Mouse (Mus musculus): ENCODE results near the gene Clec2i.
"Not testable (repeated sequence)": the region's sequence is repeated elsewhere in the genome, so short reads cannot be mapped to it uniquely, and the experiment has no call there.

The Clec2i gene

DNA sequence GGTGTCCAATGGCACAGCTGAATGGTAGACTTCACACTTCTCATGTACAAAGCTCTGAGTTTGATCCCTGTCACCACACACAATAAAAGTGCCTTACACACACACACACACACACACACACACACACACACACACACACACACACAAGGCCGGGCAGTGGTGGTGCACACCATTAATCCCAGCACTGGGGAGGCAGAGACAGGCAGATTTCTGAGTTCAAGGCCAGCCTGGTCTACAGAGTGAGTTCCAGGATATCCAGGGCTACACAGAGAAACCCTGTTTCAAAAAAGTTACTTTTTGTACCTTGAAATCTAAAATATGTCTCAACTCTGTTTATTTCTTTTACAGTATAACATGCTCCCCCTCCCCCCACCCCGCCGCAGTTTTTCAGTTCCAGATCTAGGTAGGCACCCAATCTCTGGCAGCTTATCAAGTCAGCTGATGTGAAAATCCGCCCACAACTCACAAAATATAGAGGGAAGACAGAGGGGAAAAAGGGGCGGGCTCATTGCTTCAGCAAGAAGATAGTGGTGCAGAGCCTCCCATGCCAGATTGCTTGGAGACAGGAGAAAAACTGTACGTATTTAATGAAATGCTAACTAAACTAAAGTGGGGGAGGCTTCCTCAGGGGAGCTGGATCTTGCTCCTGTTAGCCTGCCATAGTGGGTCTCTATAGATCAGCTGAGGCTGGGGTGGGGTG is at the start of gene Clec2i:
TSS of gene Clec2i (plus strand) at position 498 of the 700 bp plus-strand sequence.
- not testable (repeated sequence) for ATAC-seq (ENCODE audit: insufficient number of reproducible peaks, low FRiP score, low TSS enrichment)

DNA sequence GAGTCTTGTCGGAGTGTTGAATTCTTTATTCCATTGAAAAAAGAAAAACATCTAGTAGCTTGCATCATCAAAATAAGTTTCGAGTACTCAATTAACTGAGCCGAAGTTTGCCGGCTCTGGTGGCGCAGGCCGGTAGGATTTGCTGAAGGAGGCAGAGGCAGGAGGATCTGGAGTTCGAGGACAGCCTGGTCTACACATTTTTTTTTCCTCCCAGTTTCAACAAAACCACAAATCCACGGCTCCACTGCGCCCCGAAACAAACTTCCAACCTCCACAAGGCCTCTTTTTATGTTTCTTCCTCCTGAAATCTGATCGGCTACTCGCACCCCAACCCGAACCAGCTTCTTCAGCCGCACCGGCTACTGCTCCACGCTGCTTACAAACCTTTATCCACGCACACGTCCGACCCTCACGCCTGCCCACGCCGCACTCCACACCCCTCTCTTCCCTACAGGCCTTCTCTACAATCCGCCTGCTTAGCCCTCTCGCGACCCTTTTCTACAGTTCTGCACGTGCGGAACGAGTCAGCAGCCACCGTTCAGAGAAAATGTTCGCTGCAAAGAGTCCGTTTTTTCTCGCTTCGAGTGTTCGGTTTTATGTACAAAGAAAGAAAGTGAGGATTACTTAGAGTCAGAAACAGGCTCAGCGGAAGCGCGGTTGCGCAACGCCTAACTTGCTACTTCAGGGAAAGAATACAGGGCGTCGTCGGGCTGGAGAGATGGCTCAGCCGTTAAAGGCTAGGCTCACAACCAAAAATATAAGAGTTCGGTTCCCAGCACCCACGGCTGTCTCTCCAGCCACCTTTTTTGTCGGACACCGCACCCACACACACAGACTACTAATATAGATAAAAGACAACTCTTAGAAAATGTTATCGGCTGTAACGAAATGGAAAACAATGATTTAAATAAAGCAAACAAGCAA is 48.8 kb upstream of the Clec2i start:
- 0 out of 2 replicates have a peak, but pooled peaks have one; percentile 9 for ATAC-seq (ENCODE audit: insufficient number of reproducible peaks, low FRiP score, low TSS enrichment)

DNA sequence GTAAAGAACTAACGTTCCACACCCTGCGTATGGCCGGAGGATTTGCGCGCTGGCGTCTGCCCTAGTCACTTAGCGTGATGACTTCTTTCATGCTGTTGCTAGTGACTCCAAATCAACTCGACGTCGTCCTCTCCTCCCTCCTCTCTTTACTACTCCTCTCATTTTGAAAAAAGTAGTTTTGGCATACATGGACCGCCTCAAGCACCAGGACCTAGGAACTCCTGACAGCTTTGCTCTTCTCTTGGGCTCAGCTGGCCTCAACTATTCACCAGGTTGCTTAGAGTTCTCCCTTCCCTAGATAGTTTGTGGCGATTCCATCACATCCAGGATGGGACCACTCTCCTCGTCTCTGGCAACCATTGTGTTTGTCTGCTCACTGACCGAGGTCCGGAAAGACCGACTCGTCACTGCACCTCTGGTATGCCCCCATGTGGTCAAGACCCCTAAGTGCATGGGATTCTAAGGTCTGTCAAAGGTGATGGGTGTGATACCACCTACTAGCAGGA is 48.1 kb upstream of the Clec2i start:
- ATAC-seq (ENCODE audit: insufficient number of reproducible peaks, low FRiP score, low TSS enrichment), result peak; percentile 23

DNA sequence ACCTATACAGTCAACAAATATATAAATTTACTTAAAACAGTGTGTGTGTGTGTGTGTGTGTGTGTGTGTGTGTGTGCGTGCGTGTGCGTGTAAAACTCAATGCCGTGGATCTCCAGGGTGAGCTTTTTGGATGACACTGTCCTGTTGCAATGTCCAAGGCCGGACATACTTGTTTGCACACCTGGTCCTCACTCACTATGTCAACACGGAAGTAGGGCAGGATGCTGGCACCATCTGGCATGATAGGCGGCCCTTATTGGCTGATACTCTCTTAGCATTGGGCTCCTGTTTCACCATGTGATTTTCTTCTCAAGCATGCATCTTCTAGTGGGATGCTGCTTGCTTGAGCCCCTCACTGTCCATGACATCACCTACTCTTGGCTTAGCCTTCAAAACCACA is 47.5 kb upstream of the Clec2i start:
- no peak for ATAC-seq (ENCODE audit: insufficient number of reproducible peaks, low FRiP score, low TSS enrichment)

DNA sequence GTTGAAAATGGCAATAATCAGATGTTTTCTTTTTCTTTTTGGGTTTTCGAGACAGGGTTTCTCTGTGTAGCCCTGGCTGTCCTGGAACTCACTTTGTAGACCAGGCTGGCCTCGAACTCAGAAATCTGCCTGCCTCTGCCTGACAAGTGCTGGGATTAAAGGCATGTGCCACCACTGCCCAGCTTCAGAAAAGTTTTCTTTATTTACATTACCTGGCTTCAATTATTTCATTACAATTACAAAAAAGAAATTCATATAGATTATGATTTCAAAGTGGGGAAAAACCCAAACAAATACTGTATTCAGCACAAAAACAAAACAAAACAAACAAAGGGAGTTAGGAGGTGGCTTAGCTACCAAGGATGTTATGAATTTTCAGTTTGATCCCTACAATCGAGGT is 46.7 kb upstream of the Clec2i start:
- not testable (repeated sequence) for ATAC-seq (ENCODE audit: insufficient number of reproducible peaks, low FRiP score, low TSS enrichment)

DNA sequence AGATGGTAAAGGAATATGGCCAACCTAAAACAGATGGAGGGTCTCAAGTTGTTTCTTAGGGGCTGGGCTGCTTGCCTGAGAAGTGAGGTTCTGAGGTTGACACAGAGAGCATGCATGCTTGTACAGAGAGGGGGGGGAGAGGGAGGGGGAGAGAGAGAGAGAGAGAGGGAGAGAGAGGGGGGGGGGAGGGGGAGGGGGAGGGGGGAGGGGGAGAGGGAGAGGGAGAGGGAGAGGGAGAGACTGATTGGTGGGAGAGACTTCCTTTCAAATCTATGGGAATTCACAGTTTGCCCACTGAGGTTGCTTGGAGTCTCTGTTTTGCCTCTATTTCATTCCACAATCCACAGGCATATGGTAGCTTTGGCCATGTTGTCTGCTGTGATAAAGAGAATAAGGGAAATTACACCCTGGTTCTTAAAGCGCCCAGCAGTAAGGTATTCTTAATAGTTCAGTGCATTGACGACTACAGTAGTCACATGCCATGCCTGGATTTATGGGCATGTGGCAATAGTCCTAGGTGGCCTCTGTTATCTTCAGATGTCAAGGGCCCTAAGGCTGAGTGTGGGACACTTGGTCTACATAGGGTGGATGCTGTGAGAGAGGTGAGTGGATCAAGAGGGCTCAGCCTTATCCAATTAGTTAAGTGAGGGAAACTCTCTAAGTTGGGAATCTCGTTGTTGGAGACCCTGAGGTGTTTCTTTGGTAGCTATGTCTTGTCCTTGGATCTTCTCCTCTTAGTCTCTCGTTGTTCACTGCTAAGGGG is 45.9 kb upstream of the Clec2i start:
- ATAC-seq (ENCODE audit: insufficient number of reproducible peaks, low FRiP score, low TSS enrichment), result no peak

DNA sequence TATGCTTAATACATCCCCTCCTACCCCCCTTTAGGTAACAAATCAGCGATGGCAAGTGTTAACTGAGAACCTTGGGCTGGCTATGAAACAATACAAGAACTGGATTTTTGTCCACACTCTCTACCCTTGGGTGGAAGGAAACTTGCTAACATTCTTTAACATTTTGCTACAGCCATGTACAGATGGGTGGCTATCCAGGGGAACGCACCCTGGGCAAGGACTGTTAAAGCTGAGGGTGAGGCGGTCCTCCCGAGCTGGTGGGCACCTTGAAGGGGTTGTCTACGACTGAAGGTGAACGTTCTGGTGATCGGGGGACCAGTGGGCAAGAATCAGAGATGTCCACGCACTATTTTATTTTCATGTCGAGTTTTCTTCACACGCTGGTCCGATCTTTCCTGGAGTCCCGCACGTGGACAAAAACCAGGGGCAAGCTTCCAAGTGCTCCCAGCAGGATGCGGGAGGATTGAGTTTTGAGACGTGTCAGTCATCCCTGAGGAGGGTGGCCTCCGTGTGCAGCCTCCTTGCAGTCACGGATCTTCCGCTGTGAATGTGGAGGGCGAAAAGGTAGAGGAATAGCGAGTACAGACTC is 44.9 kb upstream of the Clec2i start:
- no peak for ATAC-seq (ENCODE audit: insufficient number of reproducible peaks, low FRiP score, low TSS enrichment)

DNA sequence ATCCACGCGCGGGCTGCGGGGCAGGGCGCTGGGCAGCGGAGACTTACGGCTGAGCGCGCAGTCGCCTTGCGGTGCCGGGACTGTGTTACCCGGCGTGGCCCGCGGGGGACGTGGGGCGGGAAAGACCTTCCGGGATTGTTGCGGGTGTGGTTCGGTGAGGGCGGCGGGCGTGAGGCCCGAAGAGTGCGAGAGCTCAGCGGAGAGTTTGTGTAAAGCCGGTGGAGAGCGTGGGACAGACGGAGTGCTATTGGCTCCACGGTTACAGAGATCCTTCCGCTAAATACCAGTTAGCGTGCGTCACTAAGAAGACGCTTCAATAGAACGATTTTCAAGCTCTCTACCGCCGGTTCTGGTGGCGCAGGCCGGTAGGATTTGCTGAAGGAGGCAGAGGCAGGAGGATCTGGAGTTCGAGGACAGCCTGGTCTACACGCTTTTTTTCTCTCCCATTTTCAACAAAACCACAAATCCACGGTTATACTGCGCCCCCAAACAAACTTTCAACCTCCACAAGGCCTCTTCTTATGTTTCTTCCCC is 44.4 kb upstream of the Clec2i start:
- peak; percentile 78 for ATAC-seq (ENCODE audit: insufficient number of reproducible peaks, low FRiP score, low TSS enrichment)

DNA sequence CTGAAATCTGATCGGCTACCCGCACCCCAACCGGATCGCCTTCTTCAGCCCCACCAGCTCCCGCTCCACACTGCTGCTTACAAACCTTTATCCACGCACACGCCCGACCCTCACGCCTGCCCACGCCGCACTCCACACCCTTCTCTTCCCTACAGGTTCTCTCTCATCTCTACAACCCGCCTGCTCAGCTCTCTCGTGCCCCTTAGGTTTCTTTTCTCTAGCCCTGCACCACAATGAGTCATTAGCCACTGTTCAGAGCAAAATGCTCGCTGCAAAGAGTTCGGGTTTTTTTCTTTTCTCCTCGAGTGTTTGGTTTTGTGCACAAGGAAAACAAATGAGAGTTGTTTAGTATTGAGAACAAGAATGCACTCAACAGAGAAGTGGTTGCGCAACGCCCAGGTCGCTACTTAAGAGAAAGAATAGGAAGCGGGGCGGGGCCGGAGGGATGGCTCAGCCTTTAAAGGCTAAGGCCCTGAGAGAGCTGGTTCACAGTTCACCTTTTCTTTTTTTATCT is 43.9 kb upstream of the Clec2i start:
- peak; percentile 41 for ATAC-seq (ENCODE audit: insufficient number of reproducible peaks, low FRiP score, low TSS enrichment)

DNA sequence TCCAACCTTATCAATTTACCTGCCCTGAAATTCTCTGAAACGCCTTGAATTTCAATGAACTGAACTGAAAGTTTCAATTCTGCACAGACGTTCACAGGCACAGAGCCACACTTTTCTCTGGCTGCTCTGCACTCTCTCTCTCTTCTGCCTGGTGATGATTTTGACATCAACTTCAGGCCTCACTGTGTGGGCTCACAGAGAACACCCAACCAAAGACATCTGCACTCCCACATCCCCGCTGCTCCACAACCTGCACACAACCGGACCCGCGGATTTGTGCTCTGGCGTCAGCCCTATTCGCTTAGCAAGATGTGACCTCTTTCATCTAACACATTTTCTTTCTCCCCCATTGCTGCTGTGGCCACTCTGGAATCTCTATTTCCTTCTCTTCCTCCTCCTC is 43.3 kb upstream of the Clec2i start:
- ATAC-seq (ENCODE audit: insufficient number of reproducible peaks, low FRiP score, low TSS enrichment), result no peak

DNA sequence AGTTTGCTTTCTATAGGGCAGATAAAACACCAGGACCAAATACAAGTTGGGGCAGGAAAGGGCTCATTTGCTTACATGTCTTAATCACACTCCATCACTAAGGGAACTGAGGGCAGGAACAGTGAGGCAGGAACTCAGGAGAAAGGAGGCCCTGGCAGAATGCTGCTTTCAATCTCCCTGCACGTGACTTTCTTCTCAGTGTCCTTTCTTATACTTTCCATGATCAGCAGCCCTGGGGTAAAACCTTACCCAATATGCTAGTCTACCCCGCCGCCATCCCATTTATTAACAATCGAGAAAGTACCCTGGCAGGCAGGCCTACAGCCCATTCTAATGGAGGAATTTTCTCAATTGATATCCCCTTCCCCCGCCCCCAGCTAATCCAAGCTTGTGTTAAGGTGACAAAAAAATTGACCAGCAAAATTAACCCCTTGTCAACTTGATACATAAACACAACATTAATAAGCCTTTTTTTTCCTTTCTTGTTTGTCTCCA is 42.8 kb upstream of the Clec2i start:
- no peak for ATAC-seq (ENCODE audit: insufficient number of reproducible peaks, low FRiP score, low TSS enrichment)

DNA sequence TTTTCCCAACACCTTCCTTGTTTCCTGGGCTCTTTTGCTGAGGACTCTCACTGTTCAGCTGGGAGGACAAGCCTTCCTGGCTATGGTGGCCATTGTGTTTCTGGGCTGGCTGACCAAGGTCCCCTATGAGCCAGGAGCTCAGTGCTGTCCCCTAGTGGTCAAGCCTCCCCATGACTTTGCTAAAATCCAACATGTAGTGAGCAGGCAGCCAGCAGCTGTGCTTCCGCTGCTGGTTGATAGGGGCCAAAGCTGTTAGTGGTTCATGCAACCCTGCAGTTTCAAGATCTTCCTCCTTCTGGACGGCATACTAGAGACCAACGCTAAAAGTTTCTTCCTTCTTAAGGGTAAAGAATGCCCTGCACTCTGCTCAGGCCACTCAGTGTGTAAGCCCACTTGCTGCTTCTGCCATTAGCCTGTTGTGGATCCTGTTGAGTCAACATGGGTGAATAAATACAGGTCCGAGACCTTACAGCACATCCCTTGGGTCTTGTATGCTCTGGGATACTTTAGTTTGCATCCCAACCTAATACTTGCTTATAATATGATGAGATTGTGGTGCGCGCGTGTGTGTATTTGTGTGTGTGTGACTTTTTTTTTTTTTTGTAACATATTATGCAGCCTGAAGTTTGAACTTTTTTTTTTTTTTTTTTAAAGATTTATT is 41.9 kb upstream of the Clec2i start:
- no peak for ATAC-seq (ENCODE audit: insufficient number of reproducible peaks, low FRiP score, low TSS enrichment)

DNA sequence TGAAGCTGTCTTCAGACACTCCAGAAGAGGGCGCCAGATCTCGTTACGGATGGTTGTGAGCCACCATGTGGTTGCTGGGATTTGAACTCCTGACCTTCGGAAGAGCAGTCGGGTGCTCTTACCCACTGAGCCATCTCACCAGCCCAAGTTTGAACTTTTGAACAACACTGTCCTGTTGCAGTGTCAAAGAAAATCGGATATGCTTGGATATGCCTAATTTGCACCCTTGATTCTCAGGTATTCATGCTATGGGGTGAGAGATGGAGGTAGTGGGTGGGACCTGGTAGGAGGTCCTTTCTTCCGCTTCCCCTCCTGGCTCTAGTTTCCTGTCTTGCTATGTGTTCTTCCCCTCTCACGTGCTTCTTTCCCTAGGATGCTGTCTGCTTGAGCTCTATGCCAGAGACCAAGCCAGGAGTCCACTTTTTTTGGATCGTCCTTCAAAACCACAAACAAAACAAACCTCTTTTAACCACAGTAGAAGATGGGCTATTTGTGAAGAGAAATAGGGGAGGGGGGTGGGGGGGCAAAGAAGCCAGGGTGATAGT is 41.3 kb upstream of the Clec2i start:
- ATAC-seq (ENCODE audit: insufficient number of reproducible peaks, low FRiP score, low TSS enrichment), result no peak

DNA sequence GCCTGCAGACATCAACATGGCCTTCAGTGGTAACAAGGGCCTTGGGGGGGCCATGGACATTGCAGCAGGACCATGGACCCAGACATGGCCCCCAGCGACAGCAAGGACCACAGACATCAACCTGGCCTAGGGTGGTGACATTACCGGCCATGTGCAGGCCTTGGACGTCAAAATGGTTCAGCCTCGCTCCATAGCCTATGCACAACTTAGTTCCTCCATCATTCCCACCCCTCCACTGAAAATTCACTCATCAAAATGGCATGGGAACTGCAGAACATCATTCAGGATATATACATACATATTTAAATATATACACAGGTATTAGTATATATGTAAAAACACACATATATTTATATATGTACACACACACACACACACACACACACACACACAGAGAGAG is 40.0 kb upstream of the Clec2i start:
- no peak for ATAC-seq (ENCODE audit: insufficient number of reproducible peaks, low FRiP score, low TSS enrichment)

DNA sequence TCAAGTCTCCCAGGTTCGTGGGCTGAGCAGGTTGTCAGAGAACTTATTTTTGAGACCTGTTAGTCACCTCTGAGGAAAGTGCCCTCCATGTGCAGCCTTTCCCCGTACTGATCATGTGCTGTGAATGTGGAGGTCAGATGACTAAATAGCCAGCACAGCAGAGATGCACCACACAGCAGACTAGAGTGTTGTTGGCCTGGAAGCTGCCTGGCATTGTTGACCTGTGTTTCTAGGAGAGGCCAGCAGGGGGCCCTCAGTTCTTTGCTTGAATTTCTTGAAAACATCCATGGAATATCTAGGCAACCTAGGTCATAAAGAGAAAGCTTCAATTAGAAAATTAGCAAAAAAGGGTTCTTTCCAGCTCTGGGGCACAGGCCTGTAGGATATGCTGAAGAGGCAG is 37.5 kb upstream of the Clec2i start:
- ATAC-seq (ENCODE audit: insufficient number of reproducible peaks, low FRiP score, low TSS enrichment), result no peak

DNA sequence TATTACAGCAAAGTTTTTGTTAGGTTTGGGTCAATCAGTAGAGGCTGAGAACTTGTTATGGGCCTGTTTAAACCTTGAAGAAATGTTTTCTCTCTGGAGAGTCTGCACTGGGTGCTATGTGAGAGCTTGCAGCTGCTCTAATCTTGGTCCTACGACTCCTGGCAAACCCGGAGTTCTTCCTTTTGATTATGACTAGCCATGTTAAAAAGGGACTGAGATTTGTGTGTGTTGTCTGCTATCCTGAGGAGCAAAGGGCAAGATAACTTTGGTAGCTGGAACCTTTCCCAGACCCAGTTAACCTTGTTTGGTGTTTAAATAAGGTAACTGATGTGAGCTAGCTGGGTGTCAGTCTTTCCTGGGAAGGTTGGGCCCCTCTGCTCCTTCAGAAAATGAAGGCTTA is 36.7 kb upstream of the Clec2i start:
- ATAC-seq (ENCODE audit: insufficient number of reproducible peaks, low FRiP score, low TSS enrichment), result no peak

DNA sequence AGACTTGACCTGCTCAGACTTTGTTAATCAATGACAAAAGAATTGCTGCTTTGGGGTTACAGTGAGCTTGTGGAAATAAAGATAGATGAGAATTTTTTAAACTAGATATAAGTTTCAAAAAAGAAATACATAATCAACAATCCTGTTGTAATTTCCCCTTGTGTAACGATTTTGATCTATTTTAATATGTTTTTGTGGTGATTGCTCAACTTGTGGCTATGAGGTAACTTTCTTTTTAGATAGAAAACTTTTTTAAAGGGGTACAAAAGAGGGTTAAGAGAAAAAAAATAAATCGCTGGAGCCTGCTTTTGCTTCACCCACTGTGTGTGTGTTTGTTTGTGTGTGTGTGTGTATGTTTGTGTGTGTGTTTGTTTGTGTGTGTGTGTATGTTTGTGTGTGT is 36.2 kb upstream of the Clec2i start:
- no peak for ATAC-seq (ENCODE audit: insufficient number of reproducible peaks, low FRiP score, low TSS enrichment)

DNA sequence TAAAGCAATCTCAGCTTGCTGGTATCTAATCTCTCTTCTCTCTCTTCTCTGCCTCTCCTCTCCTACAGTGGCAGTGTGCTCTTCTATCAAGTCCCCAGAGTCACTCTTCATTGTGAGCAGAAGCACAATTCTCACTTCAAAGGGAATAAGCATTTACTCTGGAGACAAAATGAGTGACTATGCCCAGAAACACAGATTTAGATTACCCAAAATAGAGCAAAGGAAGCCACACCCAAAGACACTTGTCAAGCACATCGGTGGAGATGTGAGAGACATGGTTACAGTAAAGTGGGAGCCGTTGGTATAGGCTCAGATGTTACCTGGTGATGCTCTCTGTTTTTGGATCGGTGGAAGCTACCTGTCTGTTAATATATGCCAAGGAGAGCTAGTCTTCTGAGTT is 34.6 kb upstream of the Clec2i start:
- no peak for ATAC-seq (ENCODE audit: insufficient number of reproducible peaks, low FRiP score, low TSS enrichment)
